Mouse (Mus musculus): Measurements from ENCODE around the gene Urm1. TPM values are rescaled to one million over a fixed set of nuclear protein-coding genes. Genes with fewer than 3 reads are reported as not detected.

Urm1 gene
- polyA plus RNA-seq (2017; shearing (Covaris generic)) = 20.1 TPM

GRCm38 (mm10) chr2:29820025-29820817 is at the start of gene Urm1:
Gene Urm1, plus strand, starts transcription at chr2:29820075.

GRCm38 (mm10) chr2:29787104-29787917 is 32.6 kb upstream of the Urm1 start, which contains the start of gene Coq4:
Gene Coq4, plus strand, starts transcription at chr2:29787493.

GRCm38 (mm10) chr2:29787937-29788681 is 31.8 kb upstream of the Urm1 start, which contains the start of gene Trub2:
Gene Trub2, minus strand, starts transcription at chr2:29788502.

GRCm38 (mm10) chr2:29802075-29802826 is 17.6 kb upstream of the Urm1 start, which contains the start of gene Slc27a4:
Gene Slc27a4, plus strand, starts transcription at chr2:29802634.

GRCm38 (mm10) chr2:29868949-29869645 is 49.2 kb downstream of the Urm1 start, which contains the start of gene Cercam:
Gene Cercam, plus strand, starts transcription at chr2:29869164.

GRCm38 (mm10) chr2:29889066-29889944 is 69.4 kb downstream of the Urm1 start, which contains the start of gene Odf2:
Gene Odf2, plus strand, starts transcription at chr2:29889221.

Other genes starting within 250 kb of the Urm1 start
- 45.9 TPM for gene Rapgef1, start 200.4 kb upstream of the Urm1 start, polyA plus RNA-seq (2017; shearing (Covaris generic))
- not detected for gene Gm13420, start 68.4 kb upstream of the Urm1 start, polyA plus RNA-seq (2017; shearing (Covaris generic))
- not detected for gene Gm13547, start 60.8 kb upstream of the Urm1 start, polyA plus RNA-seq (2017; shearing (Covaris generic))
- gene Coq4, start 32.6 kb upstream of the Urm1 start, polyA plus RNA-seq (2017; shearing (Covaris generic)) = 6.6 TPM
- gene Trub2, start 31.6 kb upstream of the Urm1 start, polyA plus RNA-seq (2017; shearing (Covaris generic)) = 16.4 TPM
- gene Slc27a4, start 17.4 kb upstream of the Urm1 start, polyA plus RNA-seq (2017; shearing (Covaris generic)) = 9.5 TPM
- gene Cercam, start 49.1 kb downstream of the Urm1 start, polyA plus RNA-seq (2017; shearing (Covaris generic)) = 0.30 TPM
- gene Odf2, start 69.1 kb downstream of the Urm1 start, polyA plus RNA-seq (2017; shearing (Covaris generic)) = 80.1 TPM
- 76.2 TPM for gene Gle1, start 115.4 kb downstream of the Urm1 start, polyA plus RNA-seq (2017; shearing (Covaris generic))
- gene Sptan1, start 145.5 kb downstream of the Urm1 start, polyA plus RNA-seq (2017; shearing (Covaris generic)) = 128 TPM
- gene Wdr34, start 228.8 kb downstream of the Urm1 start, polyA plus RNA-seq (2017; shearing (Covaris generic)) = 0.96 TPM
- 330 TPM for gene Set, start 237.3 kb downstream of the Urm1 start, polyA plus RNA-seq (2017; shearing (Covaris generic))